Comparison of ENCODE assay signal across 1 mouse cellular context in genomic region chr10:127667269-127668092, GRCm38 (mm10).
TF ChIP-seq lines count a peak whose summit lies in the region.

No protein-coding gene starts in this region.

TF ChIP-seq in MEL, 35 proteins besides CTCF, POLR2A, EP300 and RAD21 (continued from another document):
- no peak for TF ChIP-seq USF2 (IDR thresholded peaks at IDR 0.05; ENCODE audit: borderline replicate concordance in 1 of 2, insufficient read depth in 1 of 2, low read depth in 1 of 2, low read length in 2 of 2)
- TF ChIP-seq HCFC1 (IDR thresholded peaks at IDR 0.05; ENCODE audit: low read depth, low read length) = 0 out of 2 replicates have a peak, but pooled peaks have one; percentile 9
- TF ChIP-seq ZC3H11A (IDR thresholded peaks at IDR 0.05; ENCODE audit: low read depth, low read length) = no peak
- peak; percentile 20; the same call in 1 of the 2 replicates for TF ChIP-seq TCF12 (IDR thresholded peaks at IDR 0.05; ENCODE audit: low read depth, low read length)
- peak; percentile 45 for TF ChIP-seq MAZ (IDR thresholded peaks at IDR 0.05; ENCODE audit: low read depth, low read length)
- TF ChIP-seq BHLHE40 (IDR thresholded peaks at IDR 0.05; ENCODE audit: borderline replicate concordance, low read depth, low read length) = no peak
- TF ChIP-seq ZMIZ1 (IDR thresholded peaks at IDR 0.05; ENCODE audit: low read depth, low read length) = no peak
